Mouse (Mus musculus) liver, embryonic 12.5 days (tissue): ENCODE data around the gene Fam83f. TPM values are rescaled to one million over a fixed set of nuclear protein-coding genes. Genes with fewer than 3 reads are reported as not detected.

Experiments used
- ATAC-seq: fragments of 200-750 bp; cut with Nextera tagmentation; 2 replicates; pipeline ENCODE4 v1.8.0; 2017; ENCODE audit warnings: moderate number of reproducible peaks, mild to moderate bottlenecking, moderate library complexity
- H3K27ac ChIP-seq: fragments of 300-500 bp; sonication (generic); 2 replicates; pipeline ENCODE4 v1.5.1; 2016; ENCODE audit warnings: mild to moderate bottlenecking
- H3K27me3 ChIP-seq: fragments of 300-500 bp; sonication (generic); replicated peaks from 2 replicates; pipeline ENCODE4 v1.6.1; 2016; ENCODE audit warnings: mild to moderate bottlenecking, moderate library complexity
- H3K36me3 ChIP-seq: fragments of 300-500 bp; sonication (generic); 2 replicates; pipeline ENCODE4 v1.6.1; 2016; ENCODE audit warnings: mild to moderate bottlenecking, moderate library complexity
- H3K4me1 ChIP-seq: fragments of 300-500 bp; sonication (generic); 2 replicates; pipeline ENCODE4 v1.6.1; 2016
- H3K4me2 ChIP-seq: fragments of 300-500 bp; sonication (generic); 2 replicates; pipeline ENCODE4 v1.6.1; 2016; ENCODE audit warnings: mild to moderate bottlenecking, moderate library complexity
- H3K4me3 ChIP-seq: fragments of 300-500 bp; sonication (generic); 2 replicates; pipeline ENCODE4 v1.5.1; 2016; ENCODE audit warnings: mild to moderate bottlenecking, moderate library complexity
- H3K9ac ChIP-seq: fragments of 300-500 bp; sonication (generic); 2 replicates; pipeline ENCODE4 v1.6.1; 2016; ENCODE audit warnings: mild to moderate bottlenecking, moderate library complexity
- H3K9me3 ChIP-seq: fragments of 300-500 bp; sonication (generic); replicated peaks from 2 replicates; pipeline ENCODE4 v1.6.1; 2016; ENCODE audit warnings: mild to moderate bottlenecking, moderate library complexity
- WGBS: fragments of 180-500 bp; shearing (Covaris S2); methylation state at CpG from one replicate; pipeline ENCODE4 v1.1.7; 2016; ENCODE audit not compliant: insufficient replicate concordance; 5-methylcytosine and 5-hydroxymethylcytosine counted together
- polyA plus RNA-seq: library from polyadenylated mRNA; unstranded; fragments of >200 nt; fragmentation: Nextera tagmentation; extraction: Ambion mirVana; gene quantifications from 2 replicates; pipeline ENCODE4 v1.2.1, GENCODE M21; 2016

The Fam83f gene
- polyA plus RNA-seq, 1 experiment from 2014 or later: 0.41 TPM

DNA sequence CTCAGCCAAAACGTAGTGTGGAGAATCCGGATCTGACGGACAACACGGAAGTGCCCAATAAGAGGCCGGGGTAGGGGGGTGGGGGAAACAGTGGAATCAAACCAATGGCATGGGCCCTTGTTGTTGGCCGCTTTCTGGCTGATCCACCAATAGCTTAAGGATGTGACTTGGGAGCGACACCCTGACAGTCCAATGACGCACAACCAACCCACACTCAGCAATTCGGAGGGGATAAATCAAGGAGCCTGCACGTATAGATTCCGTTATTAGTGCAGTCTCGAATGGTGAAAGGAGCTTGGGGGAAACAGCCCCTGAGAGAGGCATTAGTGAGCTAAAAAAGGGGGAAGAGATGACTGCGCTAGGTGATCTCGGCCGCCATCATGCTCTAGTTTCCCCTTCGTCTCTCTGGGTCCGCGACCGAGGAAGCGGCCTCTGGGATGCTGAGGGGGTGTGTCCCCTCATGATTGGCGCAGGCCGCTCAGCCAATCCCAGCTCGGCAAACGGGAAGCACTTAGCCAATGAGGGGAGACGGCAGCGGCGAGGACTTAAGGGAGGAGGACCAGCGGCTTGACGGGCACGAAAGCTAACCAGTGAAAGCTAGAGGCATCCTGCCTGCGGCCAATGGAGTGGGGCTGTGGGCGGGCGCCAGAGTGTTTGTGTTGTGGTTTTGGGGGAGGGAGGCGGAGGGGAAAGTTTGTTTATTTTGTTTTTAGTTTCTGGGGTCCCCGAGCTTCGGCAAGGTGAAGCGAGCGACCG, 39.1 kb downstream of the Fam83f start, which contains the start of gene Tnrc6b:
Gene Tnrc6b (plus strand): TSS at position 706 of the 756 bp plus-strand sequence.
- peak within 1 kb of the TSS; percentile 100 for H3K4me3 ChIP-seq
- WGBS: under 1% methylated on average over 39 of the region's 39 CpGs
- H3K9me3 ChIP-seq: no peaks in the 10 kb centered on the region
- peak; percentile 97 for ATAC-seq
- H3K4me1 ChIP-seq: peaks cover 35% of the 10 kb centered on the region
- peak within 1 kb of the TSS; percentile 85 for H3K27ac ChIP-seq
- peak within 1 kb of the TSS; percentile 91 for H3K4me2 ChIP-seq
- no peaks in the 10 kb centered on the region; the same call in 1 of the 2 replicates for H3K27me3 ChIP-seq
- peak within 1 kb of the TSS; percentile 93 for H3K9ac ChIP-seq
- H3K36me3 ChIP-seq: no peaks in the 10 kb centered on the region

DNA sequence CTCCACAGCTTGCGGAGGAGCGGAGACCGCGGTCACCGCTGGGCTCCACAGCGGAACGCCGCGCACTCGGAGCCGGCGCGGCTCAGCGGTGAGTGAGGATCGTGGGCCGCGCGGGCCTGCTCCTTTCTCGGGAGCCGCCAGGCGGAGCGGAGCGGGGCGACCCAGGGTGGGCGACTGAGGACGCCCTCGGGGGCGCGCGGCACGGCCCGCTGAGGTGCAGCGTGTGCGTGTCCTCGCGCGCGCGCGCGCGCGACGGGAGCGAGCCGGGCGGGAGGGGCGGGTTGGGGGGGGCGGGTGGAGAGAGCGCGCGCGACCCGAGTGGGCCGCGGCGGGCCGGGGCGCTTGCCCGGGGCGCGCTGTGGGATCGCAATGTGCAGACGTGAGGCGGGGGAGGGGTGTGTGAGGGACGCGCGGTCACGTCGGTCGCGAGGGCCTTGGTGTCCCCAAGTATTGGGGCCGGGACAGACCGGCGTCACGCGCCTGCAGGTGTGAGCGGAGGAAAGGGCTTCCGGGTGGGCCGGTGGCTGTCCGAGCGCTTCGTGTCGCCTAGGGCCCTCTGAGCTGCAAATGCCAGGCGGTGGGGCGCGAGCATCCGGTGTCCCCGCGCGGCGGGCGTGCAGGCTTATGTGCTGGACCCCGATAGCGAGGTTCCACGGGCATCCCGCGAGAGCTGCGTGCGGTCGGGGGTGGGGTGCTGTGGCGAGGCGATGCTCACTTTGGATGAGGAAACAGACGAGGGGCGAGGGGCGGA, 39.9 kb downstream of the Fam83f start:
- Histone ChIP-seq H3K27ac (peak overlapping the region; percentile 85), H3K36me3 (no peaks in the 10 kb centered on the region), H3K9ac (peak overlapping the region; percentile 93), H3K9me3 (no peaks in the 10 kb centered on the region), H3K4me3 (peak overlapping the region; percentile 100), H3K4me2 (peak overlapping the region; percentile 91), H3K4me1 (peaks cover 27% of the 10 kb centered on the region), H3K27me3 (no peaks in the 10 kb centered on the region; the same call in 1 of the 2 replicates)
- ATAC-seq: peak; percentile 14
- WGBS: under 1% methylated on average over 99 of the region's 106 CpGs

- H3K36me3 ChIP-seq: no peaks in the 10 kb centered on the region
- WGBS: 67% methylated on average over 4 of the region's 4 CpGs
- H3K9me3 ChIP-seq: no peaks in the 10 kb centered on the region
- no peak overlapping the region for H3K27ac ChIP-seq
- no peak overlapping the region for H3K4me2 ChIP-seq
- H3K27me3 ChIP-seq: no peaks in the 10 kb centered on the region; the same call in 1 of the 2 replicates
- H3K9ac ChIP-seq: no peak overlapping the region
- no peak for ATAC-seq
- no peak overlapping the region for H3K4me3 ChIP-seq
- peaks cover 17% of the 10 kb centered on the region for H3K4me1 ChIP-seq
Observed at GRCm38 (mm10) chr15:80714299-80714698, 42.7 kb downstream of the Fam83f start.

GRCm38 (mm10) chr15:80716631-80717135, 45.0 kb downstream of the Fam83f start:
- no peaks in the 10 kb centered on the region for H3K9me3 ChIP-seq
- no peak for ATAC-seq
- no peak overlapping the region for H3K9ac ChIP-seq
- H3K4me3 ChIP-seq: no peak overlapping the region
- no peak overlapping the region for H3K4me2 ChIP-seq
- peaks cover 18% of the 10 kb centered on the region for H3K4me1 ChIP-seq
- no peak overlapping the region for H3K27ac ChIP-seq
- 74% methylated on average over 8 of the region's 8 CpGs for WGBS
- no peaks in the 10 kb centered on the region for H3K36me3 ChIP-seq
- no peaks in the 10 kb centered on the region; the same call in 1 of the 2 replicates for H3K27me3 ChIP-seq

- H3K9ac ChIP-seq: no peak overlapping the region
- no peak overlapping the region for H3K4me3 ChIP-seq
- 57% methylated on average over 1 of the region's 1 CpGs for WGBS
- no peaks in the 10 kb centered on the region; the same call in 1 of the 2 replicates for H3K27me3 ChIP-seq
- no peaks in the 10 kb centered on the region for H3K9me3 ChIP-seq
- no peak overlapping the region for H3K27ac ChIP-seq
- H3K36me3 ChIP-seq: no peaks in the 10 kb centered on the region
- peaks cover 17% of the 10 kb centered on the region for H3K4me1 ChIP-seq
- H3K4me2 ChIP-seq: no peak overlapping the region
- no peak for ATAC-seq
Observed at GRCm38 (mm10) chr15:80717431-80717830, 45.8 kb downstream of the Fam83f start.

- no peak overlapping the region for H3K27ac ChIP-seq
- H3K4me2 ChIP-seq: no peak overlapping the region
- peaks cover 21% of the 10 kb centered on the region; the same call in 1 of the 2 replicates for H3K4me1 ChIP-seq
- H3K27me3 ChIP-seq: no peaks in the 10 kb centered on the region
- 64% methylated on average over 5 of the region's 5 CpGs for WGBS
- ATAC-seq: no peak
- H3K4me3 ChIP-seq: no peak overlapping the region
- no peaks in the 10 kb centered on the region for H3K9me3 ChIP-seq
- H3K9ac ChIP-seq: no peak overlapping the region
- H3K36me3 ChIP-seq: no peaks in the 10 kb centered on the region
Observed at GRCm38 (mm10) chr15:80720249-80720648, 48.6 kb downstream of the Fam83f start.

- ATAC-seq: no peak
- H3K27me3 ChIP-seq: no peaks in the 10 kb centered on the region
- H3K4me1 ChIP-seq: peaks cover 21% of the 10 kb centered on the region; the same call in 1 of the 2 replicates
- whole genome bisulfite sequencing: 61% methylated on average over 6 of the region's 6 CpGs
- H3K36me3 ChIP-seq: no peaks in the 10 kb centered on the region
- H3K9ac ChIP-seq: no peak overlapping the region
- no peak overlapping the region for H3K4me2 ChIP-seq
- no peak overlapping the region for H3K27ac ChIP-seq
- no peaks in the 10 kb centered on the region for H3K9me3 ChIP-seq
- no peak overlapping the region for H3K4me3 ChIP-seq
Observed at GRCm38 (mm10) chr15:80721861-80722260, 50.2 kb downstream of the Fam83f start.

DNA sequence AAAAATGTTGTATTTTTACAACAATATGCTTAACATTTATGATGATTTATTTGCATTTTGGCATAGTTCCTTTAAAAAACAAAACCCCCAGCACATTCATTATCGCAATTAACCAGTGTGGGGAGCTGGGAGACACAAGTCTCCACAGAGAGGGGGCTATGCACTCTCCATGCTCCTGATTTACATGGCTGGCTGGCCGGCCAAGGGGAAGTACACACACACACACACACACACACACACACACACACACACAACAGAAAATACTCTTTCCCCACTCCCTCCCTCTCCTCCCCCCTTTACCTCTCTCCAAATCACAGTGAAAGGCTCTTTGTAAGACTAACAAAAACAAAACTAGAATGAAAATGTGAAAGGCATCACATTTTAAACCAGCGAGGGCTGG, 50.7 kb downstream of the Fam83f start:
- no peak for ATAC-seq
- 58% methylated on average over 3 of the region's 3 CpGs for WGBS
- Histone ChIP-seq H3K27ac (no peak overlapping the region), H3K4me3 (no peak overlapping the region), H3K36me3 (no peaks in the 10 kb centered on the region), H3K9ac (no peak overlapping the region), H3K4me1 (peaks cover 21% of the 10 kb centered on the region; the same call in 1 of the 2 replicates), H3K27me3 (no peaks in the 10 kb centered on the region), H3K4me2 (no peak overlapping the region), H3K9me3 (no peaks in the 10 kb centered on the region)

- 58% methylated on average over 2 of the region's 2 CpGs for WGBS
- no peaks in the 10 kb centered on the region for H3K27me3 ChIP-seq
- no peaks in the 10 kb centered on the region for H3K9me3 ChIP-seq
- H3K4me2 ChIP-seq: no peak overlapping the region
- H3K27ac ChIP-seq: no peak overlapping the region
- no peak for ATAC-seq
- no peaks in the 10 kb centered on the region for H3K36me3 ChIP-seq
- H3K4me3 ChIP-seq: no peak overlapping the region
- H3K9ac ChIP-seq: no peak overlapping the region
- no peaks in the 10 kb centered on the region for H3K4me1 ChIP-seq
Observed at GRCm38 (mm10) chr15:80729477-80729876, 57.8 kb downstream of the Fam83f start.

- H3K4me3 ChIP-seq: no peak overlapping the region
Observed at GRCm38 (mm10) chr15:80731043-80731442, 59.4 kb downstream of the Fam83f start.

DNA sequence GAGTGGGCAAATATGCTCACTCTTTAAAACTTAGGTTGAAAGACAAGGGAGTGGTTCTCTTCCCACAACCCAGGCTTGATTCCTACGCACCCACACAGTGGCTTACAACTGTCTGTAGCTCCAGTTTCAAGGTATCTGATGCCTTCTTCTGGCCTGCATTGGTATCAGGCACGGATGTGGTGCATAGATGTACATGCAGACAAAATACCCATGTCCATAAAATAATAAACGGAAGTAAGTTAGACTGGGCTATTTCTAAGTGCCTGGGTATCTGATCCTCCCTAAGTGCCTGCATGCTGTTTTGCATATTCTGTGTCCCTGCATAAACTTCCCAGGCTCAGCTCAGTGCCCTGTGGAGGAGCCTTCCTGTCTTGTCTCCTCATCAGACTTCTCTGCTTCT, 59.9 kb downstream of the Fam83f start:
- Histone ChIP-seq H3K4me1 (no peaks in the 10 kb centered on the region), H3K27ac (no peak overlapping the region), H3K4me2 (no peak overlapping the region), H3K27me3 (no peaks in the 10 kb centered on the region), H3K9ac (no peak overlapping the region), H3K9me3 (no peaks in the 10 kb centered on the region), H3K36me3 (no peaks in the 10 kb centered on the region), H3K4me3 (no peak overlapping the region)
- WGBS: 66% methylated on average over 3 of the region's 3 CpGs
- ATAC-seq: no peak

More at GRCm38 (mm10) chr15:80731043-80731442, 59.4 kb downstream of the Fam83f start:
- Histone ChIP-seq H3K4me2 (no peak overlapping the region), H3K27ac (no peak overlapping the region), H3K36me3 (no peaks in the 10 kb centered on the region), H3K9me3 (no peaks in the 10 kb centered on the region), H3K9ac (no peak overlapping the region), H3K4me1 (no peaks in the 10 kb centered on the region), H3K27me3 (no peaks in the 10 kb centered on the region)
- WGBS: 83% methylated on average over 1 of the region's 1 CpGs
- no peak for ATAC-seq
